In the genomic region with DNA sequence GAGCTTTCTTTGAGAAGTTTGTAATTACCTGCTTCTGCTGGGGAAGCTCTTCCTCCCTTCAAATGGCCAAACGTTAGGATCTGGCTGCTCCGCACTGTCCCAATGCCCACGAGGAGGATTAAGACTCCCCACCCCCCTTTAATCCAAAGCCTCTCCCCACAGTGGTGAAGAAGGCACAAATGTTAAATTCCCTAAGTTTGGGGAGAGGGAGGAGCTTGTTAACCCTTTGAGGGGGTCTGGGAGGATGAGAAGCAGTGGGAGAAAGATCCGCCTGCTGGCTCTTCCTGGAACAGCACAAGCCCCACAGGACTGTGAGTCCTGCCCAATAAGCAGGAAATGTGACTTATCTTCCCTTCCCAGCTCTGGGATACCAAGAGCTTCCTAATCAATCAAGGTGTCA, we compare ENCODE assay signal across 11 mouse cellular contexts. TPM values are rescaled to one million over a fixed set of nuclear protein-coding genes. Genes with fewer than 3 reads are reported as not detected.
DNase-seq lines count a peak whose midpoint lies in the region; ATAC-seq and TF ChIP-seq lines count a peak whose summit lies in the region.
"Had no signal": no experiment of that assay in that cellular context is flagged by ENCODE, and none has a peak within 500 bp of the region (broad histone marks: within the 10 kb centered on the region; RNA-seq: fewer than 3 reads in every experiment).

No protein-coding gene starts in this region.

- no peak for DNase-seq in forebrain, postnatal 0 days
- no peak for DNase-seq in forebrain, embryonic 11.5 days (ENCODE audit: low spot score)
- peak; percentile 25 for DNase-seq in ES-E14 (ENCODE audit: low read depth, low spot score)
- peak; percentile 80 to 83 for DNase-seq in cerebellum, postnatal 25 days
- peak; percentile 25 for DNase-seq in limb, embryonic 11.5 days (ENCODE audit: low spot score)
- DNase-seq in urinary bladder, postnatal 36 days (ENCODE audit: low spot score in 2 of 2), result no peak
- no peak for DNase-seq in urinary bladder, postnatal 14 days (ENCODE audit: low spot score)
- no peak for DNase-seq in heart, adult 9 months (ENCODE audit: low spot score in 2 of 2)
- DNase-seq: heart, postnatal 4 days; lung, postnatal 4 days had no signal

- H3K4me2 ChIP-seq in forebrain, postnatal 0 days (ENCODE audit: low read depth), result no peak overlapping the region
- H3K4me2 ChIP-seq in forebrain, embryonic 11.5 days (ENCODE audit: low read depth, low read length, severe bottlenecking), result no peak overlapping the region
- H3K4me2 ChIP-seq in limb, embryonic 11.5 days (ENCODE audit: low read depth, severe bottlenecking), result no peak overlapping the region

- no peaks in the 10 kb centered on the region for H3K36me3 ChIP-seq in forebrain, postnatal 0 days (ENCODE audit: insufficient read depth)
- H3K36me3 ChIP-seq in forebrain, embryonic 11.5 days (ENCODE audit: control insufficient read depth, insufficient read depth, low read length), result no peaks in the 10 kb centered on the region
- no peaks in the 10 kb centered on the region for H3K36me3 ChIP-seq in ES-E14 (ENCODE audit: control insufficient read depth, insufficient read depth, low read length, poor library complexity, severe bottlenecking)
- no peaks in the 10 kb centered on the region for H3K36me3 ChIP-seq in limb, embryonic 11.5 days (ENCODE audit: control insufficient read depth, insufficient read depth, low read length)

- 14% methylated on average over 4 of the region's 4 CpGs for WGBS in forebrain, postnatal 0 days
- WGBS in forebrain, embryonic 11.5 days, result 8% methylated on average over 4 of the region's 4 CpGs
- WGBS in limb, embryonic 11.5 days, result 20% methylated on average over 4 of the region's 4 CpGs

- in situ Hi-C loops in ES-E14 (cut with MboI; ENCODE audit: low sequenced_read_pairs in 2 of 2, unreplicated experiment in 2 of 2), result no loop called here

- no peaks in the 10 kb centered on the region for H3K4me1 ChIP-seq in forebrain, postnatal 0 days (ENCODE audit: insufficient read depth)
- H3K4me1 ChIP-seq in forebrain, embryonic 11.5 days (replicated peaks; ENCODE audit: control insufficient read depth, insufficient read depth, low read length), result no peaks in the 10 kb centered on the region
- peaks cover 0 to 6% of the 10 kb centered on the region in 2 experiments; a peak in 1 of 4 replicates for H3K4me1 ChIP-seq in ES-E14 (ENCODE audit: control insufficient read depth in 2 of 2, insufficient read depth in 2 of 2, low read length in 2 of 2, poor library complexity in 1 of 2)
- H3K4me1 ChIP-seq in limb, embryonic 11.5 days (ENCODE audit: control insufficient read depth, insufficient read depth, low read length), result no peaks in the 10 kb centered on the region

- no peak for ATAC-seq in forebrain, postnatal 0 days
- ATAC-seq in forebrain, embryonic 11.5 days (replicated peaks; ENCODE audit: low FRiP score), result no peak
- ATAC-seq in limb, embryonic 11.5 days (ENCODE audit: insufficient number of reproducible peaks, low FRiP score, low TSS enrichment, low read depth), result no peak

- H3K27ac ChIP-seq in forebrain, postnatal 0 days (ENCODE audit: low read depth, low read length), result no peak overlapping the region
- no peak overlapping the region for H3K27ac ChIP-seq in forebrain, embryonic 11.5 days (ENCODE audit: low read depth, low read length)
- H3K27ac ChIP-seq in ES-E14 (ENCODE audit: insufficient read depth, low read depth, low read length, poor library complexity, severe bottlenecking), result no peak overlapping the region
- H3K27ac ChIP-seq in limb, embryonic 11.5 days (replicated peaks; ENCODE audit: low read depth, low read length), result no peak overlapping the region

- TF ChIP-seq CTCF in forebrain, postnatal 0 days (IDR thresholded peaks at IDR 0.05; ENCODE audit: low read depth), result peak; percentile 41

- no peak overlapping the region for H3K9ac ChIP-seq in forebrain, postnatal 0 days
- H3K9ac ChIP-seq in forebrain, embryonic 11.5 days (ENCODE audit: low read length), result no peak overlapping the region
- H3K9ac ChIP-seq in ES-E14 (ENCODE audit: insufficient read depth, low read depth, low read length, poor library complexity, severe bottlenecking), result no peak overlapping the region
- no peak overlapping the region for H3K9ac ChIP-seq in limb, embryonic 11.5 days (ENCODE audit: low read length)

- H3K4me3 ChIP-seq in forebrain, postnatal 0 days (ENCODE audit: low read depth, low read length), result no peak overlapping the region
- no peak overlapping the region for H3K4me3 ChIP-seq in forebrain, embryonic 11.5 days (ENCODE audit: low read depth, low read length)
- H3K4me3 ChIP-seq in ES-E14 (ENCODE audit: insufficient read depth in 1 of 2, low read depth in 1 of 2, low read length in 2 of 2, poor library complexity in 1 of 2, severe bottlenecking in 1 of 2), result no peak overlapping the region
- H3K4me3 ChIP-seq in limb, embryonic 11.5 days (ENCODE audit: low read depth, low read length), result no peak overlapping the region

- H3K27me3 ChIP-seq in forebrain, postnatal 0 days (ENCODE audit: insufficient read depth, low read length), result no peaks in the 10 kb centered on the region
- no peaks in the 10 kb centered on the region for H3K27me3 ChIP-seq in forebrain, embryonic 11.5 days (ENCODE audit: control insufficient read depth, insufficient read depth, low read length)
- H3K27me3 ChIP-seq in limb, embryonic 11.5 days (ENCODE audit: control insufficient read depth, insufficient read depth, low read length), result no peaks in the 10 kb centered on the region

- H3K9me3 ChIP-seq in forebrain, postnatal 0 days (ENCODE audit: low read length), result no peaks in the 10 kb centered on the region
- H3K9me3 ChIP-seq in forebrain, embryonic 11.5 days (ENCODE audit: control insufficient read depth, low read length), result no peaks in the 10 kb centered on the region
- H3K9me3 ChIP-seq in ES-E14 (ENCODE audit: control insufficient read depth, insufficient read depth, low read depth, low read length), result no peaks in the 10 kb centered on the region
- no peaks in the 10 kb centered on the region for H3K9me3 ChIP-seq in limb, embryonic 11.5 days (ENCODE audit: control insufficient read depth, low read length)

TF ChIP-seq in ES-E14, 5 proteins besides CTCF, POLR2A, EP300 and RAD21:
- TF ChIP-seq MAFK (IDR thresholded peaks at IDR 0.05; ENCODE audit: insufficient read depth, low read depth, low read length) (no peak), HCFC1 (IDR thresholded peaks at IDR 0.05; ENCODE audit: borderline replicate concordance, insufficient read depth, low read length) (no peak), ZC3H11A (IDR thresholded peaks at IDR 0.05; ENCODE audit: borderline replicate concordance, low read depth, low read length) (no peak), ZNF384 (IDR thresholded peaks at IDR 0.05; ENCODE audit: low read depth, low read length) (no peak), CHD2 (IDR thresholded peaks at IDR 0.05; ENCODE audit: low read depth, low read length) (no peak)

RNA-seq across cellular contexts. Expression of gene Cnpy1, which starts 7.5 kb away (rescaled TPM):
- total RNA-seq in forebrain, postnatal 0 days (2014; rRNA removed), result 0.38 and 1.6 TPM in 2 replicates
- 0.40 and 0.44 TPM in 2 replicates for polyA plus RNA-seq in forebrain, postnatal 0 days (2015; fragmentation: Nextera tagmentation; extraction: Ambion mirVana)
- 2.4 and 2.8 TPM in 2 replicates for polyA plus RNA-seq in forebrain, embryonic 11.5 days (2014; fragmentation: Nextera tagmentation; extraction: Ambion mirVana)
- 76.9 and 152 TPM in 2 replicates for total RNA-seq in ES-E14 (2012; rRNA removed)
- 0.14 TPM in 1 of 2 replicates, not detected in the other for polyA plus RNA-seq in limb, embryonic 11.5 days (2014; fragmentation: Nextera tagmentation; extraction: Ambion mirVana)
- total RNA-seq: common myeloid progenitor, adult 5-6 weeks; heart, postnatal 4 days had no signal

Comparison
In these comparisons a context has a peak if more than half of its experiments do, and no peak if none do; other contexts are left out.
1. DNase-seq: peak in ES-E14 (single experiment), cerebellum, postnatal 25 days (2 of 2) and limb, embryonic 11.5 days (single experiment); none in forebrain, postnatal 0 days (single experiment), forebrain, embryonic 11.5 days (single experiment), urinary bladder, postnatal 36 days (0 of 2), urinary bladder, postnatal 14 days (single experiment) and heart, adult 9 months (0 of 2).